Mouse (Mus musculus) megakaryocyte, adult 5-6 weeks (primary cell): ENCODE results near the gene Tmem87a. TPM values are rescaled to one million over a fixed set of nuclear protein-coding genes. Genes with fewer than 3 reads are reported as not detected.

ENCODE experiments used
- ATAC-seq: 2 replicates; pipeline ENCODE4 v1.8.0; 2016; ENCODE audit warnings: mild to moderate bottlenecking, inconsistent platforms; ENCODE audit not compliant: poor library complexity, severe bottlenecking
- total RNA-seq, 2 experiments: library from RNA; stranded (forward) in 1 of 2; stranded (reverse) in 1 of 2; fragments of 153-499, 151-499 nt in 1 of 2; fragments of 221-1000, 200-1000 nt in 1 of 2; gene quantifications; 2 replicates each; pipeline versions ENCODE4 v1.2.3 to v1.2.4; 2015 to 2017

The Tmem87a gene
- total RNA-seq, 2 experiments from 2014 or later = 20.3 to 41.7 TPM

- no peak for ATAC-seq
Measured at GRCm38 (mm10) chr2:120367416-120368207, 36.3 kb downstream of the Tmem87a start.

- ATAC-seq = no peak
Measured at GRCm38 (mm10) chr2:120366501-120366900, 37.4 kb downstream of the Tmem87a start.

- ATAC-seq = no peak
Measured at GRCm38 (mm10) chr2:120360425-120360824, 43.5 kb downstream of the Tmem87a start.

- ATAC-seq = peak; percentile 96
Measured at GRCm38 (mm10) chr2:120352682-120353646, 50.9 kb downstream of the Tmem87a start, which contains the start of gene Vps39. Vps39 (minus strand) TSS chr2:120353137.

GRCm38 (mm10) chr2:120351321-120351720 lies 52.6 kb downstream of the Tmem87a start:
- ATAC-seq = no peak

- peak; percentile 59 for ATAC-seq
Measured at GRCm38 (mm10) chr2:120348120-120348519, 55.8 kb downstream of the Tmem87a start.

- no peak for ATAC-seq
Measured at GRCm38 (mm10) chr2:120341741-120342140, 62.2 kb downstream of the Tmem87a start.

- ATAC-seq = no peak
Measured at GRCm38 (mm10) chr2:120337886-120338285, 66.0 kb downstream of the Tmem87a start.

- no peak for ATAC-seq
Measured at GRCm38 (mm10) chr2:120331575-120331974, 72.3 kb downstream of the Tmem87a start.

- no peak for ATAC-seq
Measured at GRCm38 (mm10) chr2:120315077-120315476, 88.8 kb downstream of the Tmem87a start.

GRCm38 (mm10) chr2:120314487-120314886 lies 89.4 kb downstream of the Tmem87a start:
- ATAC-seq = no peak

- ATAC-seq = no peak
Measured at GRCm38 (mm10) chr2:120313976-120314375, 89.9 kb downstream of the Tmem87a start, which contains the start of gene Pla2g4f. Pla2g4f (minus strand) TSS chr2:120314165.

- no peak for ATAC-seq
Measured at GRCm38 (mm10) chr2:120312276-120312825, 91.6 kb downstream of the Tmem87a start.

Other genes with a start within 250 kb of the Tmem87a start
- gene Ehd4, start 249.5 kb downstream of the Tmem87a start, total RNA-seq (2015) = 50.9 and 56.7 TPM in 2 replicates
- gene Ehd4, start 249.5 kb downstream of the Tmem87a start, total RNA-seq (2017) = 77.5 and 92.9 TPM in 2 replicates
- not detected in 2 replicates for gene Pla2g4e, start 158.8 kb downstream of the Tmem87a start, total RNA-seq (2015)
- not detected in 2 replicates for gene Pla2g4e, start 158.8 kb downstream of the Tmem87a start, total RNA-seq (2017)
- not detected in 2 replicates for gene Pla2g4d, start 114.9 kb downstream of the Tmem87a start, total RNA-seq (2015)
- not detected in 2 replicates for gene Pla2g4d, start 114.9 kb downstream of the Tmem87a start, total RNA-seq (2017)
- gene Pla2g4f, start 89.9 kb downstream of the Tmem87a start, total RNA-seq (2015) = not detected in 2 replicates
- gene Pla2g4f, start 89.9 kb downstream of the Tmem87a start, total RNA-seq (2017) = 0.15 TPM in 1 of 2 replicates, not detected in the other
- 11.4 and 21.7 TPM in 2 replicates for gene Vps39, start 51.0 kb downstream of the Tmem87a start, total RNA-seq (2015)
- 24.9 and 26.6 TPM in 2 replicates for gene Vps39, start 51.0 kb downstream of the Tmem87a start, total RNA-seq (2017)
- 10.8 and 11.9 TPM in 2 replicates for gene Ganc, start 217 bp downstream of the Tmem87a start, total RNA-seq (2015)
- 20.7 and 21.0 TPM in 2 replicates for gene Ganc, start 217 bp downstream of the Tmem87a start, total RNA-seq (2017)
- gene Capn3, start 51.9 kb upstream of the Tmem87a start, total RNA-seq (2015) = 0.41 and 1.2 TPM in 2 replicates
- gene Capn3, start 51.9 kb upstream of the Tmem87a start, total RNA-seq (2017) = 0.15 TPM in 1 of 2 replicates, not detected in the other
- gene Zfp106, start 159.7 kb upstream of the Tmem87a start, total RNA-seq (2015) = 73.6 and 82.4 TPM in 2 replicates
- 57.3 and 84.2 TPM in 2 replicates for gene Zfp106, start 159.7 kb upstream of the Tmem87a start, total RNA-seq (2017)
- gene Snap23, start 163.6 kb upstream of the Tmem87a start, total RNA-seq (2015) = 91.5 and 104 TPM in 2 replicates
- gene Snap23, start 163.6 kb upstream of the Tmem87a start, total RNA-seq (2017) = 110 and 138 TPM in 2 replicates
- gene Haus2, start 205.3 kb upstream of the Tmem87a start, total RNA-seq (2015) = 15.6 and 20.1 TPM in 2 replicates
- 7.8 and 12.1 TPM in 2 replicates for gene Haus2, start 205.3 kb upstream of the Tmem87a start, total RNA-seq (2017)
- 21.2 and 24.6 TPM in 2 replicates for gene Lrrc57, start 205.4 kb upstream of the Tmem87a start, total RNA-seq (2015)
- gene Lrrc57, start 205.4 kb upstream of the Tmem87a start, total RNA-seq (2017) = 19.6 and 21.3 TPM in 2 replicates
- gene Stard9, start 225.0 kb upstream of the Tmem87a start, total RNA-seq (2015) = 23.6 and 26.2 TPM in 2 replicates
- gene Stard9, start 225.0 kb upstream of the Tmem87a start, total RNA-seq (2017) = 16.4 and 20.9 TPM in 2 replicates